Mouse (Mus musculus) olfactory bulb, adult 2 months (tissue): Measurements from ENCODE around the gene Pdzd2.

ENCODE experiments used
- CTCF ChIP-seq: fragments of 200-500 bp; IDR thresholded peaks from 2 replicates; pipeline ENCODE4 v1.5.1; 2012; ENCODE audit warnings: low read depth, mild to moderate bottlenecking, low read length, moderate library complexity; ENCODE audit not compliant: insufficient read depth
- POLR2A ChIP-seq: fragments of 200-500 bp; IDR thresholded peaks from 2 replicates; pipeline ENCODE4 v1.6.1; 2012; ENCODE audit warnings: mild to moderate bottlenecking, low read depth, low read length, moderate library complexity; ENCODE audit not compliant: insufficient read depth

- TF ChIP-seq POLR2A (no peak), CTCF (no peak)
Observed at GRCm38 (mm10) chr15:12675366-12675765, 64.4 kb downstream of the Pdzd2 start.
